Mouse (Mus musculus) C2C12 (cell line): ENCODE measurements around the gene Htt. TPM values are rescaled to one million over a fixed set of nuclear protein-coding genes. Genes with fewer than 3 reads are reported as not detected.
"Not testable (repeated sequence)": the region's sequence is repeated elsewhere in the genome, so short reads cannot be mapped to it uniquely, and the experiment has no call there.

Experiments used
- H3K27me3 ChIP-seq: one replicate; pipeline ENCODE4 v1.6.1; 2011; ENCODE audit not compliant: control insufficient read depth, insufficient read depth, insufficient read length
- H3K36me3 ChIP-seq: one replicate; pipeline ENCODE4 v1.6.1; 2011; ENCODE audit not compliant: control insufficient read depth, insufficient read depth
- H3K4me3 ChIP-seq: one replicate; pipeline ENCODE4 v1.5.1; 2011; ENCODE audit warnings: mild to moderate bottlenecking, control low read depth; ENCODE audit not compliant: poor library complexity, insufficient read depth, severe bottlenecking
- H3K79me2 ChIP-seq: one replicate; pipeline ENCODE4 v1.6.1; 2011; ENCODE audit not compliant: control insufficient read depth, insufficient read depth
- H3K79me3 ChIP-seq: one replicate; pipeline ENCODE4 v1.6.1; 2011; ENCODE audit warnings: low read depth, control low read depth
- H3ac ChIP-seq: one replicate; pipeline ENCODE3; 2011; ENCODE audit warnings: low read depth; ENCODE audit not compliant: control insufficient read depth, insufficient read length
- CEBPB ChIP-seq: IDR thresholded peaks from one replicate; pipeline ENCODE4 v1.6.1; 2011; ENCODE audit warnings: low read depth, mild to moderate bottlenecking, control low read depth, moderate library complexity
- CTCF ChIP-seq: IDR thresholded peaks from one replicate; pipeline ENCODE4 v1.5.1; 2011; ENCODE audit not compliant: control insufficient read depth, insufficient read depth, insufficient read length
- FOSL1 ChIP-seq: IDR thresholded peaks from one replicate; pipeline ENCODE4 v1.8.0; 2011; ENCODE audit warnings: mild to moderate bottlenecking, low read length; ENCODE audit not compliant: poor library complexity, insufficient read depth, severe bottlenecking
- MAX ChIP-seq: IDR thresholded peaks from one replicate; pipeline ENCODE4 v1.6.1; 2011; ENCODE audit warnings: mild to moderate bottlenecking, control low read depth
- MYOD1 ChIP-seq: IDR thresholded peaks from one replicate; pipeline ENCODE4 v1.6.1; 2011; ENCODE audit warnings: low read depth; ENCODE audit not compliant: control insufficient read depth, insufficient read length
- MYOG ChIP-seq: IDR thresholded peaks from one replicate; pipeline ENCODE4 v1.6.1; 2011; ENCODE audit not compliant: control insufficient read depth, insufficient read length; ENCODE audit errors: extremely low read depth
- USF1 ChIP-seq: IDR thresholded peaks from one replicate; pipeline ENCODE4 v1.6.1; 2011; ENCODE audit warnings: low read depth, mild to moderate bottlenecking, control low read depth, moderate library complexity
- polyA plus RNA-seq: library from polyadenylated mRNA; unstranded; fragments of >200 nt; fragmentation: generic; extraction: Trizol; gene quantifications from one replicate; pipeline ENCODE4 v1.2.1, GENCODE M21; 2012; ENCODE audit warnings: missing spikeins

The Htt gene
- polyA plus RNA-seq, 1 experiment, result 8.0 TPM

DNA sequence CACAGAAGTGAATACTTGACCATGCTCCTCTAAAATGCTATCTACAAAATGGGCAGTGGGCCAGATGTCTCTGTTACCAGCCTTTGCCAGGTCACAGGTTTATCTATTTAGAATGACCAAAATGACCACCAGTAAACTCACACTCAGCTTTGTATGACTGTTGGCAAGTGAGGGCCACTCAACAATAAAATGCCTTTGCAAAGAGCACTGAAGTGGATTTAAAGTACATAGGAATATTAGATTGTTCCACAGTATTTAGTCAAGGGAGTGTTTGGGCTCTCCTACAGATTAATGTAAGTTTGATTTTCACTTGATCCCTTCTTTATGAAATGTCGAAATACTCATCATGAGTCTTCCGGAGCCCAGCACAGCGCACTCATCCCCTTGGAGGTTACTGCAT lies 92.5 kb downstream of the Htt start:
- Histone ChIP-seq H3K4me3 (no peak overlapping the region), H3ac (no peak overlapping the region), H3K79me3 (no peaks in the 10 kb centered on the region), H3K27me3 (no peaks in the 10 kb centered on the region), H3K36me3 (peaks cover 43% of the 10 kb centered on the region), H3K79me2 (no peaks in the 10 kb centered on the region)
- TF ChIP-seq CTCF, result no peak
- no peak for TF ChIP-seq MYOG
- no peak for TF ChIP-seq FOSL1
- no peak for TF ChIP-seq MAX
- no peak for TF ChIP-seq MYOD1
- TF ChIP-seq CEBPB, result no peak
- no peak for TF ChIP-seq USF1

DNA sequence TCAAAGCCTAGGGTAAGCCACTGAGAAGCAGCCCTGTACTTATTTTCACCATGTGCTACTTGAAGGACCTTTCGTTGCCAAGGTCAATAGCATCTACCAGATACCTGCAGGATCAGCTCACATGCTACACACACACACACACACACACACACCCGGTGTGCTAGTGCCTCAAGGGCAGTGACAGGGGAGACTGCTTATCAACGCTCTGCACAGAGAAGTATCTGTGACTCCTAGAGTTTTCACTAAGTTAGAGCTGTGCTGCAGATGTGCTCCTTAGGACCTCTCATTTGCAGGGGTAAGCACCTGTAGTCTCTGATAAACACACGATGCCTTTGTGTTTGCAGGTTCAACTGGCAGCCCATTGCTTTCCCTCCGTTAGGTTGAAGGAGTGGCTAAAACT lies 103.8 kb downstream of the Htt start:
- H3K27me3 ChIP-seq, result no peaks in the 10 kb centered on the region
- H3K79me3 ChIP-seq, result no peaks in the 10 kb centered on the region
- no peak overlapping the region for H3K4me3 ChIP-seq
- no peak for TF ChIP-seq USF1
- no peak for TF ChIP-seq FOSL1
- no peak for TF ChIP-seq MYOG
- peaks cover 34% of the 10 kb centered on the region for H3K36me3 ChIP-seq
- no peaks in the 10 kb centered on the region for H3K79me2 ChIP-seq
- no peak overlapping the region for H3ac ChIP-seq

DNA sequence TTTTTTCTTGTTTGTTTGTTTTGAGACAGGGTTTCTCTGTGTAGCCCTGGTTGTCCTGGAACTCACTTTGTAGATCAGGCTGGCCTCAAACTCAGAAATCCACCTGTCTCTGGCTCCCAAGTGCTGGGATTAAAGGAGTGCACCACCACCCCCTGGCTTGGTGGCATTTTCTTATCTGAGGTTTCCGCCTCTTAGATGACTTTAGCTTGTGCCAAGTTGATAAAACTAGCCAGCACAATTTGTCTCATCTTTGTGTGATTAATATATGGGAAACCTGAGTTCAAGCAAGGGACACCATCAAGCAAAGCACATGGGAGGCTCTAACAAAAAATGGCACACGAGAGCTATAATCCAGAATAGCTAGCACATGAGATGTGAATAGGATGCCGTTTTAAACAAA lies 118.8 kb downstream of the Htt start:
- H3ac ChIP-seq, H3K27me3 ChIP-seq, H3K79me3 ChIP-seq, H3K79me2 ChIP-seq, H3K4me3 ChIP-seq: not testable (repeated sequence)
- peaks cover 60% of the 10 kb centered on the region for H3K36me3 ChIP-seq

DNA sequence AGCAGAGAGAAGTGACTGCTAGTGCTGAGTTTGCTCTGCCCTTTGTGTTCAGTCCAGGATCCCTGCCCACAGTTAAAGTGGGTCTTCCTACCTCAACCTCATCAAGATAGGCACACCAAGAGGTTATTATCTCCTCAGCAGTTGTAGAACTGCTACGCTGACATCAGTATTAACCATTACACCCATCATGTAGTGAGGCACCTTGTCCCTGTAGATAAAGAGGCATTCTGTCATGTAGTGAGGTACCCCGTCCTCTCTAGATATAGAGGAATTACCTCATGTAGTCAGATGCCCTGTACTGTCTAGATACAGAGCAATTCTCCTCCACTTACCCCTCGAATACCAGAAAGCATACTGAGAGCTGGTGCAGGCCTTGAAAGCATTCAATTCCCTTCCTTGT lies 119.5 kb downstream of the Htt start:
- Histone ChIP-seq H3K36me3 (peaks cover 53% of the 10 kb centered on the region), H3K27me3 (no peaks in the 10 kb centered on the region), H3K79me3 (no peaks in the 10 kb centered on the region), H3K79me2 (no peaks in the 10 kb centered on the region), H3ac (no peak overlapping the region), H3K4me3 (no peak overlapping the region)
- TF ChIP-seq MYOG (no peak), USF1 (no peak), CEBPB (no peak), MAX (no peak), MYOD1 (no peak), FOSL1 (no peak), CTCF (no peak)

DNA sequence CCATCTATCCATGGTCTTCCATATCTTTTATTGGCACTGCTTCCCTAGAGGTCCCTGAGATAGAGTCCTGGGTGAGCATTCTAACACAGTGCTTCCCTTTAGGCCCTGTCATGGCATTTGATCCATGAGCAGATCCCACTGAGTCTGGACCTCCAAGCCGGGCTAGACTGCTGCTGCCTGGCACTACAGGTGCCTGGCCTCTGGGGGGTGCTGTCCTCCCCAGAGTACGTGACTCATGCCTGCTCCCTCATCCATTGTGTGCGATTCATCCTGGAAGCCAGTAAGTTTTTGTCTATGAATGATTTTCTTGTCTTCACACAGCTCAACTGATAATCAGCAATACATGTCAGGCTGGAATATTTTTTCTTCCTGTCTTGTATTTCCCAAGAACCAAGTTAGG lies 123.7 kb downstream of the Htt start:
- peaks cover 25% of the 10 kb centered on the region for H3K36me3 ChIP-seq
- TF ChIP-seq USF1 (no peak), CTCF (peak; percentile 5)
- no peak overlapping the region for H3ac ChIP-seq
- no peaks in the 10 kb centered on the region for H3K27me3 ChIP-seq
- no peaks in the 10 kb centered on the region for H3K79me3 ChIP-seq
- no peak overlapping the region for H3K4me3 ChIP-seq
- H3K79me2 ChIP-seq, result no peaks in the 10 kb centered on the region

DNA sequence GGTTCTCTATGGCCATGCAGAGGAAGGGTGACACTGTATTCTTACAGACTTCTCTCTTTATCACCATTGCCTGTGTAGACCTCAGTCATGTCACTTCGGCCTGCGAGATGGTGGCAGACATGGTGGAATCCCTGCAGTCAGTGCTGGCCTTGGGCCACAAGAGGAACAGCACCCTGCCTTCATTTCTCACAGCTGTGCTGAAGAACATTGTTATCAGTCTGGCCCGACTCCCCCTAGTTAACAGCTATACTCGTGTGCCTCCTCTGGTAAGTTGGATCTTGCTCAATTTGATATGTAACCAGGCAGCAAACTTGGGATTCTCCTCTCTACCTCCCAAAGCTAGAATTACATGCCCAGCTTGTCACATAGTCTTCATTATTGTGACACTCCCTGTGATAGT lies 127.7 kb downstream of the Htt start:
- no peak for TF ChIP-seq FOSL1
- TF ChIP-seq CEBPB, result no peak
- no peak for TF ChIP-seq MAX
- no peak for TF ChIP-seq CTCF
- Histone ChIP-seq H3K4me3 (no peak overlapping the region), H3K36me3 (peaks cover 24% of the 10 kb centered on the region), H3K79me3 (no peaks in the 10 kb centered on the region), H3ac (no peak overlapping the region), H3K79me2 (no peaks in the 10 kb centered on the region), H3K27me3 (no peaks in the 10 kb centered on the region)

DNA sequence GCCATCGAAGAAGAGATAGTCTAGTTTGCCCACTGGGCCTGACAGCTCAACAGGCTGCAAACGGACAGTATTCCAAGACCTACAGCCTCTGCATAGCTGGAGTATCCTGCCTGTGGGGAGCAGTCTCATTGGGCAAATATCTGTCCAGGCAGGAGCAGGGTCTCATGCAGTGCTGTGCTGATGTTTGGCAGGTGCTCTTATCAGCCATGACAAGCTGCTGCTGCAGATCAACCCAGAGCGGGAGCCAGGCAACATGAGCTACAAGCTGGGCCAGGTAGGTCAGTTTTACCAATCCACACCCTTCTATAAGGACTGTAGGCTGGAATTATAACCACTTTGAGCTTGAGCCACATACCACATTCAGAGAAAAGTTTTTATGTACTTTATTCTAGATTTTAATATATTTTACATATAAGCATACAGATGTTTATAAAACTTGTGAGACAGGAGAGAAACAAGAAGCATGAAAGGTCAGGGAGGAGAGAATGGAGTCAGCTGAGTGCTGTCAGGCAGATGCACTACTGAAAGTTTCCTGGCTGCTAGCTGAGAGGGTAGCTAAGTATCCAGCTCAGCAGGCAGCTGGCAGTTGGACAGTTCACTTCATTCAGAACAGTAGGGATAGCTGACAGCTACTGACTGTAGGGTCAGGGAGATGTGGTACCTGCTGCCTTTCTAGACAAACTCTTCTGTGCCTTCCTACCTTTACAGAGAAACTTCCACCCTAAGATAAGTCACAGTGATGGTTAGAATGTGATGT lies 135.3 kb downstream of the Htt start:
- TF ChIP-seq MYOD1, result no peak
- TF ChIP-seq CTCF, result no peak
- TF ChIP-seq FOSL1, result no peak
- TF ChIP-seq CEBPB, result no peak
- TF ChIP-seq USF1, result no peak
- no peak overlapping the region for H3K4me3 ChIP-seq
- H3K79me3 ChIP-seq, result no peaks in the 10 kb centered on the region
- H3ac ChIP-seq, result no peak overlapping the region
- H3K27me3 ChIP-seq, result no peaks in the 10 kb centered on the region
- H3K36me3 ChIP-seq, result peaks cover 55% of the 10 kb centered on the region
- no peaks in the 10 kb centered on the region for H3K79me2 ChIP-seq
